Mouse (Mus musculus): ENCODE results near the gene Ssbp4. TPM values are rescaled to one million over a fixed set of nuclear protein-coding genes. Genes with fewer than 3 reads are reported as not detected.

Gene Ssbp4
- polyA plus RNA-seq, 1 experiment = 193 TPM

- Histone ChIP-seq H3ac (ENCODE audit: control insufficient read depth, insufficient read length, low read depth) (no peak overlapping the region), H3K36me3 (ENCODE audit: control insufficient read depth, insufficient read depth) (peaks cover 20% of the 10 kb centered on the region), H3K79me3 (ENCODE audit: low read depth) (peaks cover 10% of the 10 kb centered on the region), H3K79me2 (ENCODE audit: control insufficient read depth, insufficient read depth) (peaks cover 40% of the 10 kb centered on the region), H3K4me3 (ENCODE audit: insufficient read depth, poor library complexity, severe bottlenecking) (no peak overlapping the region), H3K27me3 (ENCODE audit: control insufficient read depth, insufficient read depth, insufficient read length) (no peaks in the 10 kb centered on the region)
- TF ChIP-seq MYOD1 (IDR thresholded peaks at IDR 0.05; ENCODE audit: control insufficient read depth, insufficient read length, low read depth) = no peak
- no peak for TF ChIP-seq CEBPB (IDR thresholded peaks at IDR 0.05; ENCODE audit: low read depth)
- no peak for TF ChIP-seq MYOG (IDR thresholded peaks at IDR 0.05; ENCODE audit: control insufficient read depth, extremely low read depth, insufficient read length)
- TF ChIP-seq CTCF (IDR thresholded peaks at IDR 0.05; ENCODE audit: control insufficient read depth, insufficient read depth, insufficient read length) = no peak
- no peak for TF ChIP-seq MAX (IDR thresholded peaks at IDR 0.05)
- TF ChIP-seq USF1 (IDR thresholded peaks at IDR 0.05; ENCODE audit: low read depth) = no peak
- no peak for TF ChIP-seq FOSL1 (IDR thresholded peaks at IDR 0.05; ENCODE audit: insufficient read depth, low read length, poor library complexity, severe bottlenecking)
Measured at GRCm38 (mm10) chr8:70574915-70575314, 33.8 kb downstream of the Ssbp4 start.

GRCm38 (mm10) chr8:70574302-70574701, 34.4 kb downstream of the Ssbp4 start:
- Histone ChIP-seq H3K36me3 (ENCODE audit: control insufficient read depth, insufficient read depth) (peaks cover 19% of the 10 kb centered on the region), H3ac (ENCODE audit: control insufficient read depth, insufficient read length, low read depth) (no peak overlapping the region), H3K79me2 (ENCODE audit: control insufficient read depth, insufficient read depth) (peaks cover 46% of the 10 kb centered on the region), H3K4me3 (ENCODE audit: insufficient read depth, poor library complexity, severe bottlenecking) (no peak overlapping the region), H3K79me3 (ENCODE audit: low read depth) (peaks cover 14% of the 10 kb centered on the region), H3K27me3 (ENCODE audit: control insufficient read depth, insufficient read depth, insufficient read length) (no peaks in the 10 kb centered on the region)
- TF ChIP-seq FOSL1 (IDR thresholded peaks at IDR 0.05; ENCODE audit: insufficient read depth, low read length, poor library complexity, severe bottlenecking) (no peak), CTCF (IDR thresholded peaks at IDR 0.05; ENCODE audit: control insufficient read depth, insufficient read depth, insufficient read length) (no peak), CEBPB (IDR thresholded peaks at IDR 0.05; ENCODE audit: low read depth) (no peak), MYOG (IDR thresholded peaks at IDR 0.05; ENCODE audit: control insufficient read depth, extremely low read depth, insufficient read length) (no peak), MAX (IDR thresholded peaks at IDR 0.05) (no peak), MYOD1 (IDR thresholded peaks at IDR 0.05; ENCODE audit: control insufficient read depth, insufficient read length, low read depth) (no peak), USF1 (IDR thresholded peaks at IDR 0.05; ENCODE audit: low read depth) (no peak)

- Histone ChIP-seq H3K36me3 (ENCODE audit: control insufficient read depth, insufficient read depth) (peaks cover 6% of the 10 kb centered on the region), H3K79me2 (ENCODE audit: control insufficient read depth, insufficient read depth) (peaks cover 61% of the 10 kb centered on the region)
Measured at GRCm38 (mm10) chr8:70570990-70571389, 37.7 kb downstream of the Ssbp4 start.

GRCm38 (mm10) chr8:70570360-70570759, 38.3 kb downstream of the Ssbp4 start:
- peaks cover 20% of the 10 kb centered on the region for H3K79me3 ChIP-seq (ENCODE audit: low read depth)
- no peak overlapping the region for H3K4me3 ChIP-seq (ENCODE audit: insufficient read depth, poor library complexity, severe bottlenecking)
- H3K36me3 ChIP-seq (ENCODE audit: control insufficient read depth, insufficient read depth) = peaks cover 6% of the 10 kb centered on the region
- no peak for TF ChIP-seq USF1 (IDR thresholded peaks at IDR 0.05; ENCODE audit: low read depth)
- no peak for TF ChIP-seq FOSL1 (IDR thresholded peaks at IDR 0.05; ENCODE audit: insufficient read depth, low read length, poor library complexity, severe bottlenecking)
- no peak for TF ChIP-seq CEBPB (IDR thresholded peaks at IDR 0.05; ENCODE audit: low read depth)
- TF ChIP-seq CTCF (IDR thresholded peaks at IDR 0.05; ENCODE audit: control insufficient read depth, insufficient read depth, insufficient read length) = no peak
- TF ChIP-seq MYOD1 (IDR thresholded peaks at IDR 0.05; ENCODE audit: control insufficient read depth, insufficient read length, low read depth) = no peak
- TF ChIP-seq MYOG (IDR thresholded peaks at IDR 0.05; ENCODE audit: control insufficient read depth, extremely low read depth, insufficient read length) = no peak
- TF ChIP-seq MAX (IDR thresholded peaks at IDR 0.05) = no peak
- no peaks in the 10 kb centered on the region for H3K27me3 ChIP-seq (ENCODE audit: control insufficient read depth, insufficient read depth, insufficient read length)
- peaks cover 67% of the 10 kb centered on the region for H3K79me2 ChIP-seq (ENCODE audit: control insufficient read depth, insufficient read depth)
- H3ac ChIP-seq (ENCODE audit: control insufficient read depth, insufficient read length, low read depth) = no peak overlapping the region

More at GRCm38 (mm10) chr8:70570990-70571389, 37.7 kb downstream of the Ssbp4 start:
- H3K27me3 ChIP-seq (ENCODE audit: control insufficient read depth, insufficient read depth, insufficient read length) = no peaks in the 10 kb centered on the region
- no peak overlapping the region for H3ac ChIP-seq (ENCODE audit: control insufficient read depth, insufficient read length, low read depth)
- peaks cover 18% of the 10 kb centered on the region for H3K79me3 ChIP-seq (ENCODE audit: low read depth)
- no peak overlapping the region for H3K4me3 ChIP-seq (ENCODE audit: insufficient read depth, poor library complexity, severe bottlenecking)
- no peak for TF ChIP-seq USF1 (IDR thresholded peaks at IDR 0.05; ENCODE audit: low read depth)

- Histone ChIP-seq H3K4me3 (ENCODE audit: insufficient read depth, poor library complexity, severe bottlenecking) (no peak overlapping the region), H3K79me3 (ENCODE audit: low read depth) (peaks cover 33% of the 10 kb centered on the region), H3K36me3 (ENCODE audit: control insufficient read depth, insufficient read depth) (no peaks in the 10 kb centered on the region), H3K27me3 (ENCODE audit: control insufficient read depth, insufficient read depth, insufficient read length) (no peaks in the 10 kb centered on the region), H3ac (ENCODE audit: control insufficient read depth, insufficient read length, low read depth) (no peak overlapping the region), H3K79me2 (ENCODE audit: control insufficient read depth, insufficient read depth) (peaks cover 90% of the 10 kb centered on the region)
- TF ChIP-seq FOSL1 (IDR thresholded peaks at IDR 0.05; ENCODE audit: insufficient read depth, low read length, poor library complexity, severe bottlenecking) = no peak
- TF ChIP-seq MYOD1 (IDR thresholded peaks at IDR 0.05; ENCODE audit: control insufficient read depth, insufficient read length, low read depth) = no peak
- TF ChIP-seq CEBPB (IDR thresholded peaks at IDR 0.05; ENCODE audit: low read depth) = no peak
- no peak for TF ChIP-seq USF1 (IDR thresholded peaks at IDR 0.05; ENCODE audit: low read depth)
- no peak for TF ChIP-seq MYOG (IDR thresholded peaks at IDR 0.05; ENCODE audit: control insufficient read depth, extremely low read depth, insufficient read length)
Measured at GRCm38 (mm10) chr8:70565561-70565960, 43.1 kb downstream of the Ssbp4 start.

GRCm38 (mm10) chr8:70564696-70565235, 43.9 kb downstream of the Ssbp4 start:
- H3K27me3 ChIP-seq (ENCODE audit: control insufficient read depth, insufficient read depth, insufficient read length) = no peaks in the 10 kb centered on the region
- H3ac ChIP-seq (ENCODE audit: control insufficient read depth, insufficient read length, low read depth) = no peak overlapping the region
- no peaks in the 10 kb centered on the region for H3K36me3 ChIP-seq (ENCODE audit: control insufficient read depth, insufficient read depth)
- no peak overlapping the region for H3K4me3 ChIP-seq (ENCODE audit: insufficient read depth, poor library complexity, severe bottlenecking)
- TF ChIP-seq USF1 (IDR thresholded peaks at IDR 0.05; ENCODE audit: low read depth) = no peak
- TF ChIP-seq CTCF (IDR thresholded peaks at IDR 0.05; ENCODE audit: control insufficient read depth, insufficient read depth, insufficient read length) = no peak
- peaks cover 33% of the 10 kb centered on the region for H3K79me3 ChIP-seq (ENCODE audit: low read depth)
- peaks cover 90% of the 10 kb centered on the region for H3K79me2 ChIP-seq (ENCODE audit: control insufficient read depth, insufficient read depth)

All from C2C12 (cell line).